Mouse (Mus musculus) stomach, postnatal 0 days (tissue): ENCODE measurements at regions not wholly inside any gene's neighbourhood (a gene's known extent, or its start where the extent isn't known, plus 50 kb on each side); places are given as distances from the start of the nearest gene placed in this dataset.

Experiments
- CTCF ChIP-seq: IDR thresholded peaks from 2 replicates; pipeline ENCODE4 v1.5.1; 2016; ENCODE audit warnings: antibody characterized with exemption, low read depth, mild to moderate bottlenecking, moderate library complexity
- EP300 ChIP-seq: optimal IDR thresholded peaks from 2 replicates; pipeline ENCODE3; 2016; ENCODE audit warnings: antibody characterized with exemption

GRCm38 (mm10) chr8:12214205-12215019, 64.2 kb upstream of the A230072I06Rik start:
- no peak for TF ChIP-seq EP300
- TF ChIP-seq CTCF = no peak
